Mouse (Mus musculus): ENCODE results near the gene Rab11b.

GRCm38 (mm10) chr17:33786375-33786774 lies 26.0 kb upstream of the Rab11b start:
- TF ChIP-seq CTCF (IDR thresholded peaks at IDR 0.05; ENCODE audit: borderline replicate concordance, extremely low read depth, insufficient read depth, insufficient read length) (no peak), POLR2A (IDR thresholded peaks at IDR 0.05; ENCODE audit: borderline replicate concordance, extremely low read depth, insufficient read depth, insufficient read length, poor library complexity, severe bottlenecking) (no peak)
